Mouse (Mus musculus) C2C12 (cell line): ENCODE results near the gene Plk5.

Source experiments
- CEBPB ChIP-seq: IDR thresholded peaks from one replicate; pipeline ENCODE4 v1.6.1; 2011; ENCODE audit warnings: low read depth, mild to moderate bottlenecking, control low read depth, moderate library complexity
- CTCF ChIP-seq: IDR thresholded peaks from one replicate; pipeline ENCODE4 v1.5.1; 2011; ENCODE audit not compliant: control insufficient read depth, insufficient read depth, insufficient read length
- FOSL1 ChIP-seq: IDR thresholded peaks from one replicate; pipeline ENCODE4 v1.8.0; 2011; ENCODE audit warnings: mild to moderate bottlenecking, low read length; ENCODE audit not compliant: poor library complexity, insufficient read depth, severe bottlenecking
- MYOD1 ChIP-seq: IDR thresholded peaks from one replicate; pipeline ENCODE4 v1.6.1; 2011; ENCODE audit warnings: low read depth; ENCODE audit not compliant: control insufficient read depth, insufficient read length
- MYOG ChIP-seq: IDR thresholded peaks from one replicate; pipeline ENCODE4 v1.6.1; 2011; ENCODE audit not compliant: control insufficient read depth, insufficient read length; ENCODE audit errors: extremely low read depth
- USF1 ChIP-seq: IDR thresholded peaks from one replicate; pipeline ENCODE4 v1.6.1; 2011; ENCODE audit warnings: low read depth, mild to moderate bottlenecking, control low read depth, moderate library complexity

DNA sequence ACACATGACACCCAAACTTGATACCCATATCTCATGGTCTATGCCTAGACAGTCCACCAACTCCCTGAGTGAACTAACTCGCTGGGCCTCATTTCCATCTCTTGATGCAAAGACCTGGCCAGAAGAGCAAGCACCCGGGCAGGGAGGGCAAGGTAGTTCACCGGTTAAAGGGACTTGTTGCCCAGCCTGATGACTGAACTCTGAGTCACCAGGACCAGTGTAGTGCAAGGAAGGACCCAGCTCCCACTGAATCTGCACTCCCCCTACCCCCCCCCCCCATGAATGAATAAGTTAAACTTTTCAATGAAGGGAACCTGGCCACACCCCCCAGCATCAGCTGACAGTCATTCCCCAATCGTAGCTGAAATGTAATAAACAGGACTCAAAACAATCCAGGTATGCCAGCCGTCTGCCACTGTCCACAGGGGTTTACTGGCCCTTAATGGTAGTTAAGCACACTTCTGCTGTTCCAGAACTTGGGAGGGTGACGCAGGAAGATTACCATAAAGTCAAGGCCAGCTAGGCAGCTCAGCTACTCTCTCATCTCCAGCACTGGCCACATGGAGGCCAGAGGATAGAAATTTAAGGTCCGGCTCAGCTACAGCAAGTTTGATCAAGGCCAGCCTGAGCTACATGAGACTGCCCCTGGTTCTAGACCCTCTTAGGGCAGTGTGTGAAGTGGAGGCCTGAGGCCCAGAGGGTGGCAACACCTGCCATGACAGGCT lies 26.5 kb downstream of the Plk5 start:
- TF ChIP-seq MYOD1 (no peak), CTCF (no peak), FOSL1 (no peak), CEBPB (no peak), MYOG (no peak), USF1 (no peak)
